Mouse (Mus musculus) left cerebral cortex, postnatal 14 days (tissue): ENCODE results near the gene Alpk3. TPM values are rescaled to one million over a fixed set of nuclear protein-coding genes. Genes with fewer than 3 reads are reported as not detected.
"Not testable (repeated sequence)": the region's sequence is repeated elsewhere in the genome, so short reads cannot be mapped to it uniquely, and the experiment has no call there.

Experiments
- DNase-seq, 2 experiments: peaks; one replicate each; pipeline ENCODE4 v3.0.0; 2021 to 2022; ENCODE audit warnings: low spot score in 2 of 2, mixed read lengths in 1 of 2
- intact Hi-C: fragments of 180-260 bp; cut with DNase I; formaldehyde crosslinking; loops from one replicate; pipeline ENCODE4 v1.15.1; 2025
- total RNA-seq, 2 experiments: library from RNA; stranded (reverse); gene quantifications; 2 replicates each; pipeline ENCODE4 v1.2.3; 2021

Alpk3 gene
- total RNA-seq, 2 experiments from 2014 or later: 0.20 to 0.49 TPM

- no peak for DNase-seq
- intact Hi-C loops: no loop called here
Measured at GRCm38 (mm10) chr7:81123553-81123952, 66.2 kb downstream of the Alpk3 start.

GRCm38 (mm10) chr7:81124773-81125172 is 67.4 kb downstream of the Alpk3 start:
- intact Hi-C loops: no loop called here
- no peak for DNase-seq

GRCm38 (mm10) chr7:81125215-81126175 is 68.1 kb downstream of the Alpk3 start:
- intact Hi-C loops: no loop called here
- no peak for DNase-seq

GRCm38 (mm10) chr7:81131864-81132263 is 74.5 kb downstream of the Alpk3 start:
- intact Hi-C loops: no loop called here
- DNase-seq: no peak

- DNase-seq: no peak
- intact Hi-C loops: no loop called here
Measured at GRCm38 (mm10) chr7:81132851-81133279, 75.5 kb downstream of the Alpk3 start.

- intact Hi-C loops: no loop called here
- DNase-seq: no peak
Measured at GRCm38 (mm10) chr7:81133416-81133815, 76.0 kb downstream of the Alpk3 start.

- no peak for DNase-seq
- intact Hi-C loops: no loop called here
Measured at GRCm38 (mm10) chr7:81133941-81134340, 76.5 kb downstream of the Alpk3 start.

- DNase-seq: peak; percentile 63 to 64
- intact Hi-C loops: no loop called here
Measured at GRCm38 (mm10) chr7:81134614-81135067, 77.2 kb downstream of the Alpk3 start.

- intact Hi-C loops: no loop called here
- DNase-seq: no peak
Measured at GRCm38 (mm10) chr7:81137292-81137691, 79.9 kb downstream of the Alpk3 start.

GRCm38 (mm10) chr7:81139100-81139499 is 81.7 kb downstream of the Alpk3 start:
- intact Hi-C loops: no loop called here
- DNase-seq: no peak

- no peak for DNase-seq
- intact Hi-C loops: no loop called here
Measured at GRCm38 (mm10) chr7:81139671-81140404, 82.4 kb downstream of the Alpk3 start.

- intact Hi-C loops: no loop called here
- no peak for DNase-seq
Measured at GRCm38 (mm10) chr7:81141541-81141940, 84.1 kb downstream of the Alpk3 start.

GRCm38 (mm10) chr7:81143056-81143455 is 85.7 kb downstream of the Alpk3 start:
- DNase-seq, intact Hi-C loops: not testable (repeated sequence)

- intact Hi-C loops: loop anchor here (10.0 kb wide), 3 partner anchors 205 to 425 kb away; partner anchors contain the start of gene Sec11a
- no peak for DNase-seq
Measured at GRCm38 (mm10) chr7:81149759-81150158, 92.4 kb downstream of the Alpk3 start.

- DNase-seq: no peak
- intact Hi-C loops: loop anchor here (10.0 kb wide), 3 partner anchors 206 to 426 kb away; partner anchors contain the start of gene Sec11a
Measured at GRCm38 (mm10) chr7:81151216-81151615, 93.8 kb downstream of the Alpk3 start.

- no peak for DNase-seq
- intact Hi-C loops: loop anchor here (10.0 kb wide), 3 partner anchors 208 to 428 kb away; partner anchors contain the start of gene Sec11a
Measured at GRCm38 (mm10) chr7:81152306-81152705, 94.9 kb downstream of the Alpk3 start.

GRCm38 (mm10) chr7:81152826-81153225 is 95.4 kb downstream of the Alpk3 start:
- DNase-seq: no peak
- intact Hi-C loops: loop anchor here (10.0 kb wide), 3 partner anchors 208 to 428 kb away; partner anchors contain the start of gene Sec11a

- DNase-seq: no peak
- intact Hi-C loops: loop anchor here (10.0 kb wide), 3 partner anchors 209 to 429 kb away; partner anchors contain the start of gene Sec11a
Measured at GRCm38 (mm10) chr7:81153327-81153726, 95.9 kb downstream of the Alpk3 start.

- not testable (repeated sequence) for DNase-seq
- intact Hi-C loops: loop anchor here (10.0 kb wide), 3 partner anchors 209 to 429 kb away; partner anchors contain the start of gene Sec11a
Measured at GRCm38 (mm10) chr7:81154244-81154643, 96.8 kb downstream of the Alpk3 start.

GRCm38 (mm10) chr7:81154960-81155359 is 97.6 kb downstream of the Alpk3 start:
- intact Hi-C loops: loop anchor here (10.0 kb wide), 3 partner anchors 210 to 430 kb away; partner anchors contain the start of gene Sec11a
- DNase-seq: peak; percentile 18 to 48
